ENCODE assay signal across 19 mouse cellular contexts in genomic region chr8:86874055-86874454, GRCm38 (mm10). TPM values are rescaled to one million over a fixed set of nuclear protein-coding genes. Genes with fewer than 3 reads are reported as not detected.
DNase-seq lines count a peak whose midpoint lies in the region; ATAC-seq and TF ChIP-seq lines count a peak whose summit lies in the region.
"Had no signal": no experiment of that assay in that cellular context is flagged by ENCODE, and none has a peak within 500 bp of the region (broad histone marks: within the 10 kb centered on the region; RNA-seq: fewer than 3 reads in every experiment).

No protein-coding gene starts in this region.

- ATAC-seq in heart, embryonic 15.5 days (replicated peaks; ENCODE audit: insufficient number of reproducible peaks, insufficient read depth, low FRiP score, low read depth): no peak
- peak; percentile 42; the same call in 1 of the 2 replicates for ATAC-seq in erythroid progenitor cell, adult 5-6 weeks (replicated peaks; ENCODE audit: low FRiP score, poor library complexity, severe bottlenecking)
- peak; percentile 55 for ATAC-seq in liver, embryonic 16.5 days (ENCODE audit: low read depth)
- ATAC-seq in forebrain, embryonic 15.5 days (replicated peaks): no peak
- ATAC-seq: activated CD4-positive, CD25-positive, alpha-beta regulatory T cell, adult 4 months had no signal

- TF ChIP-seq POLR2A in bone marrow macrophage, adult 2 months (IDR thresholded peaks at IDR 0.05; ENCODE audit: borderline replicate concordance, low read depth, low read length): no peak

- H3K4me3 ChIP-seq in heart, embryonic 15.5 days: no peak overlapping the region
- H3K4me3 ChIP-seq in heart, embryonic 10.5 days: no peak overlapping the region
- H3K4me3 ChIP-seq in bone marrow macrophage, adult 2 months (ENCODE audit: insufficient read depth, low read length): no peak overlapping the region
- no peak overlapping the region for H3K4me3 ChIP-seq in liver, embryonic 16.5 days (ENCODE audit: low read depth, low read length)
- no peak overlapping the region for H3K4me3 ChIP-seq in forebrain, embryonic 15.5 days
- H3K4me3 ChIP-seq: erythroblast, embryonic 14.5 days; hindbrain, embryonic 12.5 days; neural tube, embryonic 12.5 days had no signal

- no peaks in the 10 kb centered on the region for H3K36me3 ChIP-seq in heart, embryonic 15.5 days
- peaks cover 8% of the 10 kb centered on the region; the same call in 1 of the 2 replicates for H3K36me3 ChIP-seq in heart, embryonic 10.5 days
- no peaks in the 10 kb centered on the region for H3K36me3 ChIP-seq in liver, embryonic 16.5 days (ENCODE audit: control insufficient read depth, insufficient read depth)
- no peaks in the 10 kb centered on the region for H3K36me3 ChIP-seq in forebrain, embryonic 15.5 days
- H3K36me3 ChIP-seq: hindbrain, embryonic 12.5 days; neural tube, embryonic 12.5 days had no signal

- H3K27me3 ChIP-seq in heart, embryonic 15.5 days: no peaks in the 10 kb centered on the region
- no peaks in the 10 kb centered on the region for H3K27me3 ChIP-seq in heart, embryonic 10.5 days (ENCODE audit: insufficient read depth, poor library complexity, severe bottlenecking)
- H3K27me3 ChIP-seq in liver, embryonic 16.5 days (ENCODE audit: control insufficient read depth, insufficient read depth, low read depth, low read length): no peaks in the 10 kb centered on the region
- H3K27me3 ChIP-seq in forebrain, embryonic 15.5 days: no peaks in the 10 kb centered on the region
- H3K27me3 ChIP-seq: hindbrain, embryonic 12.5 days; neural tube, embryonic 12.5 days; Patski had no signal

- H3K9ac ChIP-seq in heart, embryonic 15.5 days: no peak overlapping the region
- no peak overlapping the region for H3K9ac ChIP-seq in liver, embryonic 16.5 days (ENCODE audit: low read depth, low read length)
- H3K9ac ChIP-seq in forebrain, embryonic 15.5 days (replicated peaks): no peak overlapping the region
- H3K9ac ChIP-seq: hindbrain, embryonic 12.5 days; neural tube, embryonic 12.5 days had no signal

- no peak for DNase-seq in heart, embryonic 10.5 days (ENCODE audit: low spot score)
- DNase-seq in kidney, postnatal 25 days: no peak
- DNase-seq in thymus, postnatal 4 days: no peak
- DNase-seq: adrenal gland, postnatal 10 days; kidney, adult 9 months; kidney, postnatal 36 days; lung, adult 2 months; right cerebral cortex, adult 18-20 months; thymus, postnatal 25 days had no signal

- no peak for TF ChIP-seq CTCF in bone marrow macrophage, adult 2 months (IDR thresholded peaks at IDR 0.05; ENCODE audit: low read depth, low read length)

- no peaks in the 10 kb centered on the region for H3K9me3 ChIP-seq in heart, embryonic 15.5 days (replicated peaks)
- H3K9me3 ChIP-seq in heart, embryonic 10.5 days: no peaks in the 10 kb centered on the region
- no peaks in the 10 kb centered on the region for H3K9me3 ChIP-seq in liver, embryonic 16.5 days (replicated peaks; ENCODE audit: control insufficient read depth, low read length)
- H3K9me3 ChIP-seq in forebrain, embryonic 15.5 days: no peaks in the 10 kb centered on the region
- H3K9me3 ChIP-seq: hindbrain, embryonic 12.5 days; neural tube, embryonic 12.5 days had no signal

- H3K27ac ChIP-seq in heart, embryonic 15.5 days: 0 out of 2 replicates have a peak overlapping the region, but pooled peaks have one; percentile 62
- H3K27ac ChIP-seq in heart, embryonic 10.5 days: no peak overlapping the region
- peak overlapping the region; percentile 3; the same call in 1 of the 2 replicates for H3K27ac ChIP-seq in bone marrow macrophage, adult 2 months (ENCODE audit: insufficient read depth, low read depth, low read length)
- H3K27ac ChIP-seq in liver, embryonic 16.5 days (ENCODE audit: low read length): no peak overlapping the region
- H3K27ac ChIP-seq in forebrain, embryonic 15.5 days (replicated peaks): no peak overlapping the region
- H3K27ac ChIP-seq: hindbrain, embryonic 12.5 days; neural tube, embryonic 12.5 days had no signal

- peaks cover 57% of the 10 kb centered on the region for H3K4me1 ChIP-seq in heart, embryonic 15.5 days (replicated peaks)
- peaks cover 40% of the 10 kb centered on the region for H3K4me1 ChIP-seq in heart, embryonic 10.5 days
- H3K4me1 ChIP-seq in bone marrow macrophage, adult 2 months (ENCODE audit: control insufficient read depth, insufficient read depth, low read length): peaks cover 70% of the 10 kb centered on the region
- H3K4me1 ChIP-seq in liver, embryonic 16.5 days (ENCODE audit: control insufficient read depth, low read depth, low read length): peaks cover 25% of the 10 kb centered on the region
- H3K4me1 ChIP-seq in forebrain, embryonic 15.5 days: peaks cover 46% of the 10 kb centered on the region
- H3K4me1 ChIP-seq: neural tube, embryonic 12.5 days had no signal

- no peak overlapping the region for H3K4me2 ChIP-seq in heart, embryonic 15.5 days
- no peak overlapping the region for H3K4me2 ChIP-seq in liver, embryonic 16.5 days (ENCODE audit: low read depth, low read length)
- no peak overlapping the region for H3K4me2 ChIP-seq in forebrain, embryonic 15.5 days (replicated peaks)
- H3K4me2 ChIP-seq: hindbrain, embryonic 12.5 days; neural tube, embryonic 12.5 days had no signal

- 80% methylated on average over 2 of the region's 2 CpGs for WGBS in heart, embryonic 15.5 days
- WGBS in heart, embryonic 10.5 days: 88% methylated on average over 2 of the region's 2 CpGs
- 28% methylated on average over 2 of the region's 2 CpGs for WGBS in liver, embryonic 16.5 days (ENCODE audit: insufficient replicate concordance)
- 86% methylated on average over 2 of the region's 2 CpGs for WGBS in forebrain, embryonic 15.5 days

RNA-seq across cellular contexts. Expression of gene N4bp1, which starts 11.0 kb away (rescaled TPM):
- polyA plus RNA-seq in heart, embryonic 15.5 days (2015; fragmentation: Nextera tagmentation; extraction: Ambion mirVana): 5.5 and 6.7 TPM in 2 replicates
- polyA plus RNA-seq in heart, embryonic 10.5 days (2016; fragmentation: Nextera tagmentation; extraction: Ambion mirVana): 6.6 and 9.9 TPM in 2 replicates
- polyA plus RNA-seq in bone marrow macrophage, adult 2 months (2012; ENCODE audit: insufficient read depth, insufficient read length, missing spikeins): 29.4 and 31.1 TPM in 2 replicates
- total RNA-seq in erythroid progenitor cell, adult 5-6 weeks (2015; ENCODE audit: low replicate concordance): 3.8 and 6.8 TPM in 2 replicates
- 3.6 and 7.3 TPM in 2 replicates for total RNA-seq in erythroid progenitor cell, adult 5-6 weeks (2017; ENCODE audit: low replicate concordance)
- 1.9 and 2.2 TPM in 2 replicates for polyA plus RNA-seq in liver, embryonic 16.5 days (2015; fragmentation: Nextera tagmentation; extraction: Ambion mirVana)
- polyA plus RNA-seq in forebrain, embryonic 15.5 days (2015; fragmentation: Nextera tagmentation; extraction: Ambion mirVana): 10.0 and 10.9 TPM in 2 replicates

Comparison
In these comparisons a context has a peak if more than half of its experiments do, and no peak if none do; other contexts are left out.
1. H3K27ac ChIP-seq: peak in heart, embryonic 15.5 days (single experiment) and bone marrow macrophage, adult 2 months (single experiment); none in heart, embryonic 10.5 days (single experiment), liver, embryonic 16.5 days (single experiment) and forebrain, embryonic 15.5 days (single experiment).
2. ATAC-seq: peak in erythroid progenitor cell, adult 5-6 weeks (single experiment) and liver, embryonic 16.5 days (single experiment); none in heart, embryonic 15.5 days (single experiment) and forebrain, embryonic 15.5 days (single experiment).